Mouse (Mus musculus): ENCODE results near the gene Ctnnbip1. TPM values are rescaled to one million over a fixed set of nuclear protein-coding genes. Genes with fewer than 3 reads are reported as not detected.

Gene Ctnnbip1
- polyA plus RNA-seq, 1 experiment = 19.9 TPM

DNA sequence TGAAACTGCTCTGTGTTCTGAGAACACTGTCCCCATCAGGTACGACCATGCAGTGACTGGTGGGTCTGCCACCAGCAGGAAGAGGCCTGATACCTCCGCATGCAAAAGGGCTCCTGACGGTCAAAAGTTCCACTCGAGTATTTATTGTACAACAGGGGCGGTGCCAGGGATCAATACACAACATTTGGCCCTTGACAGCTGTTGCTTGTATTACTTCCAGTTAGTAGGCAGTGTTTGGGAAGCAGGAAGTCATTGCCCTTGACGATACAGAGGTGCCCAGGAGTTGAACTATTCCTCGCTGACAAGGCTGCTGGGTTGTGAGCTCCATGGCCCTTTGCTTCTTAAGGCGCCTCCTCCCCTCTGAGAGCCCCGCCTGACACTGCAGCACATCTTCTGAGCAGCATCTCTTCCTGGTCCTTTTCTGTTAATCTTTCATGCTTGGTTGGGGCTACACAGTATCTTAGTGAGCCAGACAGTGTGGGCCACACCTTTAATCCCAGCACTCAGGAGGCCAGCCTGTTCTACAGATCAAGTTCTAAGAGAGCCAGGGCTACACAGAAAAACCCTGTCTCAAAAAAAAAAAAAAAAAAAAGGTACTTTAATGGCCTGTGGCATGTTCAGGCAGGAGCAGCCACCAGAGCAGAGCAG lies 28.9 kb downstream of the Ctnnbip1 start:
- H3K27me3 ChIP-seq (ENCODE audit: control insufficient read depth, insufficient read depth, insufficient read length) = no peaks in the 10 kb centered on the region
- no peaks in the 10 kb centered on the region for H3K36me3 ChIP-seq (ENCODE audit: control insufficient read depth, insufficient read depth)
- H3K79me2 ChIP-seq (ENCODE audit: control insufficient read depth, insufficient read depth) = no peaks in the 10 kb centered on the region
- TF ChIP-seq MYOG (IDR thresholded peaks at IDR 0.05; ENCODE audit: control insufficient read depth in 1 of 3, insufficient read depth in 1 of 3, insufficient read length in 2 of 3, low read depth in 2 of 3) (no peak), POLR2AphosphoS2 (IDR thresholded peaks at IDR 0.05; ENCODE audit: insufficient read length, low read depth) (no peak), CEBPB (IDR thresholded peaks at IDR 0.05; ENCODE audit: insufficient read depth, poor library complexity, severe bottlenecking) (no peak), E2F4 (IDR thresholded peaks at IDR 0.05; ENCODE audit: insufficient read depth) (no peak), POLR2A (IDR thresholded peaks at IDR 0.05; ENCODE audit: insufficient read length, low read depth) (no peak), SRF (IDR thresholded peaks at IDR 0.05; ENCODE audit: control insufficient read depth, insufficient read length, low read depth) (no peak), MYOD1 (IDR thresholded peaks at IDR 0.05; ENCODE audit: control insufficient read depth in 1 of 3, insufficient read length in 2 of 3, low read depth in 2 of 3) (no peak), TCF3 (IDR thresholded peaks at IDR 0.05; ENCODE audit: insufficient read length, low read depth) (no peak), TCF12 (IDR thresholded peaks at IDR 0.05; ENCODE audit: insufficient read depth, poor library complexity, severe bottlenecking) (no peak), REST (IDR thresholded peaks at IDR 0.05; ENCODE audit: insufficient read depth, insufficient read length) (no peak)
- H3K4me2 ChIP-seq (ENCODE audit: low read depth) = no peak overlapping the region
- H3ac ChIP-seq (ENCODE audit: control insufficient read depth, insufficient read length) = no peak overlapping the region
- H3K4me3 ChIP-seq = no peak overlapping the region

DNA sequence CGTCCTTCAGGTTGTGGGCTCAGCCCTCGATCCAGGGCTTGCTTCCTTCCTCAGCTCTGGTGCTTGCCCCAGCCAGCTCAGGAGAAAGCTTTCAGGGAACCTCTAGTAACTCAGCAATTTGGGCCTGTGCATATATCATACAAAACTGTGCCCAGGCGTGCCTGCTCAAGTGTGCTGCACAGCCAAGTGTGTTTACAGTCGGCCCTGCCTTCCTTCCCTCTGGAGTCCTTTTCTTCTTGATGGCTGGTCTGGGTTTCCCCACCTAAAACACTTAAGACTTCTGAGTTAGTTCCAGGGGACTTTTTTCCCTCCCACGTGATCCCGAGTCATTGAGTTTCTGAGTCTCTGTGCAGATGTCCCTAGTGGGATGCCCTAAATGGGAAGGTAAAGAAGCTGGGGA lies 29.5 kb downstream of the Ctnnbip1 start:
- H3K4me3 ChIP-seq = no peak overlapping the region
- H3K27me3 ChIP-seq (ENCODE audit: control insufficient read depth, insufficient read depth, insufficient read length) = no peaks in the 10 kb centered on the region
- H3K36me3 ChIP-seq (ENCODE audit: control insufficient read depth, insufficient read depth) = no peaks in the 10 kb centered on the region
- no peak for TF ChIP-seq POLR2A (IDR thresholded peaks at IDR 0.05; ENCODE audit: insufficient read length, low read depth)
- TF ChIP-seq CEBPB (IDR thresholded peaks at IDR 0.05; ENCODE audit: insufficient read depth, poor library complexity, severe bottlenecking) = no peak
- TF ChIP-seq MYOD1 (IDR thresholded peaks at IDR 0.05; ENCODE audit: control insufficient read depth in 1 of 3, insufficient read length in 2 of 3, low read depth in 2 of 3) = no peak
- no peak for TF ChIP-seq MAX (IDR thresholded peaks at IDR 0.05; ENCODE audit: low read depth)
- TF ChIP-seq SRF (IDR thresholded peaks at IDR 0.05; ENCODE audit: control insufficient read depth, insufficient read length, low read depth) = no peak
- no peak for TF ChIP-seq TCF3 (IDR thresholded peaks at IDR 0.05; ENCODE audit: insufficient read length, low read depth)
- no peak for TF ChIP-seq USF1 (IDR thresholded peaks at IDR 0.05; ENCODE audit: low read depth)
- no peak for TF ChIP-seq MYOG (IDR thresholded peaks at IDR 0.05; ENCODE audit: control insufficient read depth in 1 of 3, insufficient read depth in 1 of 3, insufficient read length in 2 of 3, low read depth in 2 of 3)
- H3ac ChIP-seq (ENCODE audit: control insufficient read depth, insufficient read length) = no peak overlapping the region
- H3K4me2 ChIP-seq (ENCODE audit: low read depth) = no peak overlapping the region
- no peaks in the 10 kb centered on the region for H3K79me2 ChIP-seq (ENCODE audit: control insufficient read depth, insufficient read depth)

DNA sequence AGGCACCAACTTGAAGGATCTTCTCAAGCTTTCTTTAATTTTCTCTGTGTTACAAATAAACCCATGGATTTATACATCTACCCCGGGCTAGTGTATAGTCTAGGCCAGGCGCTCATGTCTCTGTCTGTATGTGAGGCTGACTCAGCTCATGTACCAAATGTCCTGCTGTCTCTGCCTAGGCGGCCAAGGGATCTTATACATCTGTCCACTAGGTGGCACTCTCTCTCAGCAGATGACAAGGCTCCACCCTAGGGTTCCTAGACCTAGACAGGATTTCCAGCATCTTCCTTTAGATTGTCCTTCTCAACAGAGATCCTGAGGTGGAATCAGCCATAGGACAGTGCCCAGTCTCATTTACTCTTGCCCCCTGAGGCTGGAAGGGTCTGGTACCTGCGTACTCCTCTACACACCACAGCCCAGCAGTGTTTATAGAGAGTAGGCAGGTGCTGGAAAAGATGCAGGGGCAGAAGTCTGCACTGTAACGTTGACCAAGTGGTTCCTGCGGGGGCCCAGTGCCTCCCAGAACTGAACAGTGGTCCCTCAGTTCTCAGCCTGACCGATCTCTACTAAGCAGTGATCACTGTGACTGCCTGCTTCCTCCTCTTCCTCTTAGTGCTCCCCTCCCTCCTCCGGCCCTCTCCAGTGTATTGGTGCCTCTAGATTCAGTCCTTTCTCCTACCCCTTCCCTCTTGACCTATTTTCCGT lies 31.3 kb downstream of the Ctnnbip1 start:
- TF ChIP-seq POLR2A (IDR thresholded peaks at IDR 0.05; ENCODE audit: insufficient read length, low read depth) (no peak), SRF (IDR thresholded peaks at IDR 0.05; ENCODE audit: control insufficient read depth, insufficient read length, low read depth) (no peak), E2F4 (IDR thresholded peaks at IDR 0.05; ENCODE audit: insufficient read depth) (no peak), TCF12 (IDR thresholded peaks at IDR 0.05; ENCODE audit: insufficient read depth, poor library complexity, severe bottlenecking) (no peak), CEBPB (IDR thresholded peaks at IDR 0.05; ENCODE audit: insufficient read depth, poor library complexity, severe bottlenecking) (no peak)
- Histone ChIP-seq H3K4me3 (no peak overlapping the region), H3K36me3 (ENCODE audit: control insufficient read depth, insufficient read depth) (no peaks in the 10 kb centered on the region), H3K4me2 (ENCODE audit: low read depth) (no peak overlapping the region), H3K79me2 (ENCODE audit: control insufficient read depth, insufficient read depth) (no peaks in the 10 kb centered on the region), H3K27me3 (ENCODE audit: control insufficient read depth, insufficient read depth, insufficient read length) (no peaks in the 10 kb centered on the region), H3ac (ENCODE audit: control insufficient read depth, insufficient read length) (no peak overlapping the region)

DNA sequence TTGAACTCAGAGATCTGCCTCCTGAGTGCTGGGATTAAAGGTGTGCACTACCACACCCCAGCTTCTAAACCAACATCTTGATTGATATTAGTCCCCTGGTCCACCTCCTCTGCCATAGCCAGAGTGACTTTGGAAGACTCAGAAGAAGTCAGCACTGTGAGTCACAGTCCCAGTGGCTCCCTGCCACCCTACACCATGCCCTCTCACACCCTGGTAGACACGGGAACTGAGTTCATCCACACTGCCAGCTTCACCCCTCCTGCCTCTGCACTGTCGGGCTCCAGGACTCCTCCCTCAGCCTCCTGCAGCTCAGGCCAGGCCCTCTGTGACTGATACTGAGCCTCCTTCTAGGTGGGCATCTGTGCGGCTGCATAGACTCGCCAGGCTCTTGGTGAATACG lies 32.8 kb downstream of the Ctnnbip1 start:
- TF ChIP-seq MYOD1 (IDR thresholded peaks at IDR 0.05; ENCODE audit: control insufficient read depth in 1 of 3, insufficient read length in 2 of 3, low read depth in 2 of 3) = no peak
- no peak for TF ChIP-seq MAX (IDR thresholded peaks at IDR 0.05; ENCODE audit: low read depth)
- no peak for TF ChIP-seq USF1 (IDR thresholded peaks at IDR 0.05; ENCODE audit: low read depth)
- no peak for TF ChIP-seq MYOG (IDR thresholded peaks at IDR 0.05; ENCODE audit: control insufficient read depth in 1 of 3, insufficient read depth in 1 of 3, insufficient read length in 2 of 3, low read depth in 2 of 3)
- no peak for TF ChIP-seq E2F4 (IDR thresholded peaks at IDR 0.05; ENCODE audit: insufficient read depth)
- no peak for TF ChIP-seq REST (IDR thresholded peaks at IDR 0.05; ENCODE audit: insufficient read depth, insufficient read length)
- no peak for TF ChIP-seq TCF3 (IDR thresholded peaks at IDR 0.05; ENCODE audit: insufficient read length, low read depth)
- TF ChIP-seq CEBPB (IDR thresholded peaks at IDR 0.05; ENCODE audit: insufficient read depth, poor library complexity, severe bottlenecking) = no peak
- TF ChIP-seq POLR2A (IDR thresholded peaks at IDR 0.05; ENCODE audit: insufficient read length, low read depth) = no peak
- TF ChIP-seq SRF (IDR thresholded peaks at IDR 0.05; ENCODE audit: control insufficient read depth, insufficient read length, low read depth) = no peak
- TF ChIP-seq TCF12 (IDR thresholded peaks at IDR 0.05; ENCODE audit: insufficient read depth, poor library complexity, severe bottlenecking) = no peak
- no peak for TF ChIP-seq POLR2AphosphoS2 (IDR thresholded peaks at IDR 0.05; ENCODE audit: insufficient read length, low read depth)
- Histone ChIP-seq H3K4me2 (ENCODE audit: low read depth) (no peak overlapping the region), H3ac (ENCODE audit: control insufficient read depth, insufficient read length) (no peak overlapping the region), H3K79me2 (ENCODE audit: control insufficient read depth, insufficient read depth) (no peaks in the 10 kb centered on the region), H3K4me3 (no peak overlapping the region), H3K27me3 (ENCODE audit: control insufficient read depth, insufficient read depth, insufficient read length) (no peaks in the 10 kb centered on the region), H3K36me3 (ENCODE audit: control insufficient read depth, insufficient read depth) (no peaks in the 10 kb centered on the region)
